Mouse (Mus musculus) natural killer cell, adult 2 months (primary cell): ENCODE results near the gene Hdac11.
"Not testable (repeated sequence)": the region's sequence is repeated elsewhere in the genome, so short reads cannot be mapped to it uniquely, and the experiment has no call there.

ENCODE experiments used
- DNase-seq, 2 experiments: peaks; one replicate each; pipeline ENCODE4 v3.0.0; 2022; ENCODE audit warnings: low spot score in 2 of 2

Gene Hdac11

GRCm38 (mm10) chr6:91202571-91202970 is 46.1 kb downstream of the Hdac11 start:
- DNase-seq, result no peak

GRCm38 (mm10) chr6:91205346-91205745 is 48.9 kb downstream of the Hdac11 start:
- DNase-seq, result no peak

- DNase-seq, result no peak
These were observed 49.3 kb downstream of the Hdac11 start for GRCm38 (mm10) chr6:91205791-91206190.

- DNase-seq, result no peak
These were observed 51.0 kb downstream of the Hdac11 start for GRCm38 (mm10) chr6:91207491-91207890.

- DNase-seq, result no peak
These were observed 53.3 kb downstream of the Hdac11 start for GRCm38 (mm10) chr6:91209780-91210179.

- DNase-seq, result no peak
These were observed 54.4 kb downstream of the Hdac11 start for GRCm38 (mm10) chr6:91210852-91211251.

GRCm38 (mm10) chr6:91212155-91212554 is 55.7 kb downstream of the Hdac11 start, which contains the start of gene Fbln2:
Gene Fbln2 (plus strand): TSS chr6:91212455.
- not testable (repeated sequence) for DNase-seq

GRCm38 (mm10) chr6:91212571-91212970 is 56.1 kb downstream of the Hdac11 start:
- DNase-seq, result no peak

GRCm38 (mm10) chr6:91213287-91214218 is 57.1 kb downstream of the Hdac11 start:
- DNase-seq, result no peak

- DNase-seq, result no peak
These were observed 59.0 kb downstream of the Hdac11 start for GRCm38 (mm10) chr6:91215454-91215853.

GRCm38 (mm10) chr6:91218445-91218844 is 62.0 kb downstream of the Hdac11 start:
- no peak for DNase-seq

- no peak for DNase-seq
These were observed 62.4 kb downstream of the Hdac11 start for GRCm38 (mm10) chr6:91218871-91219270.

GRCm38 (mm10) chr6:91220062-91220461 is 63.6 kb downstream of the Hdac11 start:
- DNase-seq, result no peak

- no peak for DNase-seq
These were observed 64.6 kb downstream of the Hdac11 start for GRCm38 (mm10) chr6:91221094-91221493.

- DNase-seq, result no peak
These were observed 66.4 kb downstream of the Hdac11 start for GRCm38 (mm10) chr6:91222694-91223346.
